In genomic region chr6:40448626-40449025, GRCm38 (mm10) we compare ENCODE assay signal across 50 mouse cellular contexts. TPM values are rescaled to one million over a fixed set of nuclear protein-coding genes. Genes with fewer than 3 reads are reported as not detected.
"Had no signal": no experiment of that assay in that cellular context is flagged by ENCODE, and none has a peak within 500 bp of the region (broad histone marks: within the 10 kb centered on the region; RNA-seq: fewer than 3 reads in every experiment).

No protein-coding gene starts in this region.

- H3K36me3 ChIP-seq: heart, embryonic 12.5 days; heart, embryonic 13.5 days; heart, embryonic 15.5 days; hindbrain, embryonic 10.5 days; hindbrain, embryonic 12.5 days; hindbrain, embryonic 13.5 days; hindbrain, embryonic 15.5 days; intestine, embryonic 15.5 days; kidney, embryonic 15.5 days had no signal

- H3K27me3 ChIP-seq: hindbrain, embryonic 12.5 days; hindbrain, embryonic 15.5 days; intestine, embryonic 15.5 days had no signal

- H3K9ac ChIP-seq: heart, embryonic 12.5 days; heart, embryonic 13.5 days; heart, embryonic 15.5 days; hindbrain, embryonic 12.5 days; hindbrain, embryonic 13.5 days; hindbrain, embryonic 14.5 days; hindbrain, embryonic 15.5 days; intestine, embryonic 15.5 days; kidney, embryonic 15.5 days had no signal

- ATAC-seq: hindbrain, embryonic 16.5 days; hindbrain, postnatal 0 days; inflammation-experienced regulatory T-cells, adult 6 months; intestine, embryonic 15.5 days; intestine, embryonic 16.5 days; intestine, postnatal 0 days had no signal

- DNase-seq: heart, postnatal 10 days; heart, postnatal 14 days; heart, postnatal 36 days; heart, postnatal 4 days; kidney, adult 11 months; kidney, adult 18-20 months; kidney, adult 2 months; kidney, adult 8-10 months; kidney, adult 9 months; kidney, postnatal 10 days; kidney, postnatal 14 days; kidney, postnatal 25 days; kidney, postnatal 36 days; kidney, postnatal 4 days; layer of hippocampus, adult 9-11 months; layer of hippocampus, postnatal 36 days had no signal

- H3K4me3 ChIP-seq: heart, embryonic 12.5 days; heart, embryonic 13.5 days; heart, embryonic 15.5 days; hindbrain, embryonic 10.5 days; hindbrain, embryonic 12.5 days; hindbrain, embryonic 13.5 days; hindbrain, embryonic 15.5 days; intestine, embryonic 15.5 days; kidney, embryonic 15.5 days; layer of hippocampus, adult 2 months; left cerebral cortex, adult 2 months had no signal

- H3K27ac ChIP-seq: heart, embryonic 13.5 days; heart, embryonic 15.5 days; hindbrain, embryonic 10.5 days; hindbrain, embryonic 12.5 days; hindbrain, embryonic 13.5 days; hindbrain, embryonic 14.5 days; hindbrain, embryonic 15.5 days; hindbrain, postnatal 0 days; intestine, embryonic 15.5 days; kidney, embryonic 15.5 days; kidney, postnatal 0 days; layer of hippocampus, adult 2 months; left cerebral cortex, adult 2 months had no signal

- H3K9me3 ChIP-seq: heart, embryonic 12.5 days; heart, embryonic 13.5 days; heart, embryonic 15.5 days; hindbrain, embryonic 10.5 days; hindbrain, embryonic 12.5 days; hindbrain, embryonic 13.5 days; hindbrain, embryonic 15.5 days; intestine, embryonic 15.5 days; kidney, embryonic 15.5 days had no signal

- H3K4me2 ChIP-seq: heart, embryonic 12.5 days; heart, embryonic 13.5 days; heart, embryonic 15.5 days; hindbrain, embryonic 12.5 days; hindbrain, embryonic 13.5 days; hindbrain, embryonic 14.5 days; hindbrain, embryonic 15.5 days; intestine, embryonic 15.5 days; kidney, embryonic 15.5 days had no signal

- H3K4me1 ChIP-seq: heart, embryonic 12.5 days; heart, embryonic 13.5 days; heart, embryonic 15.5 days; hindbrain, embryonic 10.5 days; hindbrain, embryonic 12.5 days; hindbrain, embryonic 13.5 days; hindbrain, embryonic 15.5 days; intestine, embryonic 15.5 days; kidney, embryonic 15.5 days had no signal

RNA-seq across cellular contexts. Expression of gene Wee2, which starts 9.7 kb away (rescaled TPM):
- total RNA-seq: heart, postnatal 10 days; heart, postnatal 14 days; heart, postnatal 25 days; heart, postnatal 36 days; heart, postnatal 4 days; hematopoietic stem cell, adult 5-6 weeks; layer of hippocampus, adult 18-20 months; layer of hippocampus, adult 2 months; layer of hippocampus, postnatal 10 days; layer of hippocampus, postnatal 14 days; layer of hippocampus, postnatal 25 days had no signal
- polyA plus RNA-seq: heart, embryonic 12.5 days; heart, embryonic 13.5 days; heart, embryonic 14.5 days; heart, embryonic 15.5 days; heart, embryonic 16.5 days; heart, postnatal 0 days; hindbrain, embryonic 10.5 days; hindbrain, embryonic 12.5 days; inflammation-experienced regulatory T-cells, adult 6 months; intestine, embryonic 14.5 days; intestine, postnatal 0 days; kidney, adult 2 months; kidney, embryonic 16.5 days; large intestine, adult 2 months had no signal

RNA-seq across cellular contexts. Expression of gene Tas2r137, which starts 42.4 kb away (rescaled TPM):
- total RNA-seq: heart, postnatal 10 days; heart, postnatal 14 days; heart, postnatal 25 days; heart, postnatal 36 days; heart, postnatal 4 days; hematopoietic stem cell, adult 5-6 weeks; hindbrain, postnatal 0 days; layer of hippocampus, adult 18-20 months; layer of hippocampus, adult 8-10 months; layer of hippocampus, postnatal 10 days; layer of hippocampus, postnatal 25 days; left cerebral cortex, adult 8-10 months had no signal
- polyA plus RNA-seq: heart, embryonic 12.5 days; heart, embryonic 13.5 days; heart, embryonic 14.5 days; heart, embryonic 15.5 days; heart, embryonic 16.5 days; heart, postnatal 0 days; hindbrain, embryonic 10.5 days; hindbrain, embryonic 11.5 days; hindbrain, embryonic 12.5 days; hindbrain, embryonic 13.5 days; hindbrain, embryonic 15.5 days; hindbrain, embryonic 16.5 days; hindbrain, postnatal 0 days; inflammation-experienced regulatory T-cells, adult 6 months; intestine, embryonic 14.5 days; intestine, embryonic 15.5 days; intestine, embryonic 16.5 days; intestine, postnatal 0 days; kidney, adult 2 months; kidney, embryonic 14.5 days; kidney, embryonic 15.5 days; kidney, embryonic 16.5 days; kidney, postnatal 0 days; large intestine, adult 2 months had no signal

RNA-seq across cellular contexts. Expression of gene Tas2r108, which starts 44.7 kb away (rescaled TPM):
- total RNA-seq: heart, postnatal 10 days; heart, postnatal 14 days; heart, postnatal 25 days; heart, postnatal 36 days; heart, postnatal 4 days; hematopoietic stem cell, adult 5-6 weeks; hindbrain, postnatal 0 days; layer of hippocampus, adult 18-20 months; layer of hippocampus, postnatal 10 days; layer of hippocampus, postnatal 25 days; left cerebral cortex, adult 2 months; left cerebral cortex, adult 8-10 months had no signal
- polyA plus RNA-seq: heart, embryonic 12.5 days; heart, embryonic 13.5 days; heart, embryonic 14.5 days; heart, embryonic 15.5 days; heart, embryonic 16.5 days; heart, postnatal 0 days; hindbrain, embryonic 12.5 days; hindbrain, embryonic 13.5 days; hindbrain, embryonic 14.5 days; hindbrain, embryonic 16.5 days; hindbrain, postnatal 0 days; inflammation-experienced regulatory T-cells, adult 6 months; intestine, embryonic 14.5 days; intestine, embryonic 15.5 days; intestine, embryonic 16.5 days; intestine, postnatal 0 days; kidney, adult 2 months; kidney, embryonic 14.5 days; kidney, embryonic 15.5 days; kidney, embryonic 16.5 days; kidney, postnatal 0 days; large intestine, adult 2 months had no signal
